Mouse (Mus musculus) heart, postnatal 0 days (tissue): ENCODE results near the gene Med9. TPM values are rescaled to one million over a fixed set of nuclear protein-coding genes. Genes with fewer than 3 reads are reported as not detected.

ENCODE experiments used
- ATAC-seq: fragments of 200-750 bp; cut with Nextera tagmentation; 2 replicates; pipeline ENCODE4 v1.8.0; 2017; ENCODE audit warnings: low read depth, moderate number of reproducible peaks, moderate library complexity; ENCODE audit not compliant: insufficient read depth
- DNase-seq: peaks from one replicate; pipeline ENCODE4 v3.0.0-alpha.2; 2016; ENCODE audit warnings: low spot score
- H3K27ac ChIP-seq: fragments of 300-500 bp; sonication (generic); 2 replicates; pipeline ENCODE4 v1.5.1; 2014; ENCODE audit warnings: low read depth, mild to moderate bottlenecking
- H3K27me3 ChIP-seq: fragments of 300-500 bp; sonication (generic); 2 replicates; pipeline ENCODE4 v1.6.1; 2014; ENCODE audit warnings: low read length, mixed read lengths; ENCODE audit not compliant: control insufficient read depth, insufficient read depth
- H3K36me3 ChIP-seq: fragments of 300-500 bp; sonication (generic); replicated peaks from 2 replicates; pipeline ENCODE4 v1.6.1; 2014; ENCODE audit warnings: low read length, mixed read lengths; ENCODE audit not compliant: control insufficient read depth, insufficient read depth
- H3K4me1 ChIP-seq: fragments of 300-500 bp; sonication (generic); 2 replicates; pipeline ENCODE4 v1.6.1; 2014; ENCODE audit warnings: antibody characterized with exemption; ENCODE audit not compliant: control insufficient read depth, insufficient read depth
- H3K4me2 ChIP-seq: fragments of 300-500 bp; sonication (generic); 2 replicates; pipeline ENCODE4 v1.6.1; 2014; ENCODE audit warnings: low read depth, mild to moderate bottlenecking, low read length, moderate library complexity
- H3K4me3 ChIP-seq: fragments of 300-500 bp; sonication (generic); 2 replicates; pipeline ENCODE4 v1.5.1; 2014; ENCODE audit warnings: low read depth, low read length
- H3K9ac ChIP-seq: fragments of 300-500 bp; sonication (generic); replicated peaks from 2 replicates; pipeline ENCODE4 v1.6.1; 2014; ENCODE audit warnings: low read depth, low read length, mixed read lengths
- H3K9me3 ChIP-seq: fragments of 300-500 bp; sonication (generic); replicated peaks from 2 replicates; pipeline ENCODE4 v1.6.1; 2016; ENCODE audit warnings: low read length; ENCODE audit not compliant: control insufficient read depth
- CTCF ChIP-seq: IDR thresholded peaks from 2 replicates; pipeline ENCODE4 v1.5.1; 2016; ENCODE audit warnings: antibody characterized with exemption, control low read depth, low read depth
- EP300 ChIP-seq: IDR thresholded peaks from 2 replicates; pipeline ENCODE4 v1.6.1; 2016; ENCODE audit warnings: antibody characterized with exemption, low read depth
- WGBS: fragments of 180-500 bp; shearing (Covaris S2); extraction: QIAGEN DNeasy Blood & Tissue Kit; methylation state at CpG from one replicate; pipeline ENCODE4 v1.1.7; 2014; 5-methylcytosine and 5-hydroxymethylcytosine counted together
- polyA plus RNA-seq: library from polyadenylated mRNA; unstranded; fragments of >200 nt; fragmentation: Nextera tagmentation; extraction: Ambion mirVana; gene quantifications from 2 replicates; pipeline ENCODE4 v1.2.1, GENCODE M21; 2015
- total RNA-seq: library from RNA; depleted of rRNA; stranded (reverse); fragments of >200 nt; gene quantifications from 2 replicates; pipeline ENCODE4 v1.2.3, GENCODE M21; 2014; ENCODE audit warnings: low replicate concordance

Gene Med9
- total and polyA plus RNA-seq, 2 experiments from 2014 or later: 33.0 to 40.8 TPM

DNA sequence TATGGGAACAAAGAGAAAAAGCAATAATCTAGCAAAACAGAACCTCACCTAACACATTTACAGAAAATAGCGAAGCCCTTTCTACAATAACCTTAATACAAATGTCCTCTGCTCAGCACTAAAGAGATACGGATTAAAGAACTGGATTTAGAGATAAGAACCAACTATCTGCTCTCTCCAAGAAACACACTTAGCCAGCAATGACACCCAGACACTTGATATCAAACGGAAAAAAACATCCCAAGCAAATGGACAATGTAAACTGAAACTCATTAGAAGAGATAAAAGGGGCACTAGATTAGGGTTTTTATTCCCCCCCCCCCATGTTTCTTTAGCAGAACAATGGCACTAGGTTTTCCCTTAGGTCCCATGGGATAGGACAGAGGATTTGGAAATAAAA is 28.6 kb upstream of the Med9 start:
- ATAC-seq: no peak
- Histone ChIP-seq H3K36me3 (no peaks in the 10 kb centered on the region), H3K27ac (no peak overlapping the region), H3K4me1 (peaks cover 10% of the 10 kb centered on the region; the same call in 1 of the 2 replicates), H3K4me2 (no peak overlapping the region), H3K9me3 (no peaks in the 10 kb centered on the region), H3K9ac (no peak overlapping the region), H3K4me3 (no peak overlapping the region), H3K27me3 (no peaks in the 10 kb centered on the region)
- no peak for TF ChIP-seq CTCF
- TF ChIP-seq EP300: no peak
- DNase-seq: no peak
- 35% methylated on average over 3 of the region's 3 CpGs for WGBS

DNA sequence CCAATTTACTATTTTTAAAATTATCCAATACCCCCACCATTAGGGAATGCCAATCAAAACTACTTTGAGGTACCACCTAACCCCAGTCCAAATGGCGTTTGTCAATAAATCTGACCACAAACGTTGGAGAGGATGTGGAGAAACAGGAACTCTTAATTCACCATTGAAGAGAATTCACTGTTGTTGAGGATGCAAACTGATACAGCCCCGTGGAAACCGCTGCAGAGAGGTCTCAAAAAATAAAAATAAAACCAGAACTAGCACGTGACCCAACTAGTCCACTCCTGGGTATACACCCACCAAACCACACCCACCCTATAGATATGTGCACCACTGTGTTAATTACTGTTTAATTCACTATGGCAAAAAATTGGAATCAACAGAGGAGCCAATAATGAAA is 27.7 kb upstream of the Med9 start:
- Histone ChIP-seq H3K27me3 (no peaks in the 10 kb centered on the region), H3K36me3 (no peaks in the 10 kb centered on the region), H3K27ac (no peak overlapping the region), H3K9ac (no peak overlapping the region), H3K4me1 (peaks cover 10% of the 10 kb centered on the region; the same call in 1 of the 2 replicates), H3K4me3 (no peak overlapping the region), H3K4me2 (no peak overlapping the region), H3K9me3 (no peaks in the 10 kb centered on the region)
- DNase-seq (no peak), ATAC-seq (no peak)
- 55% methylated on average over 5 of the region's 5 CpGs for WGBS
- no peak for TF ChIP-seq EP300
- no peak for TF ChIP-seq CTCF

DNA sequence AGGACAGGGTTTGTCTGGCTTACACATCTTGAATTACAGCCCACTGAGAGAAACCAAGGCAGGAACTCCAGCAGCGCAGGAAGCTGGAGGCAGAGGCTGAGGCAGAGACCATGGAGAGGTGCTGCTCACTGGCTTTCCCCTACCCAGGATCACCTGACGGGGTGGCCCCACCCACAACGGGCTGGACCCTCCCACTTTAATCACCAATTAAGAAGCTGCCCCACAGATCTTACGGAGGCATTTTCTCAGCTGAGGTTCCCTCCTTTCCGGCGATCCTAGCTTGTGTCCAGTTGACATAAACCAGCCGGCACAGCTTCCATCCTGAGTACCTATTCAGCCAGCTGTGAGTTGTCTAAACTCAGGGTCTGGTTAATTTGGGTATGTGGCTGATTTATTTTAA is 26.7 kb upstream of the Med9 start:
- H3K9ac ChIP-seq: no peak overlapping the region
- ATAC-seq: no peak
- no peaks in the 10 kb centered on the region for H3K9me3 ChIP-seq
- no peak for DNase-seq
- 36% methylated on average over 7 of the region's 7 CpGs for WGBS
- H3K36me3 ChIP-seq: no peaks in the 10 kb centered on the region
- no peak overlapping the region for H3K4me3 ChIP-seq
- peaks cover 10% of the 10 kb centered on the region; the same call in 1 of the 2 replicates for H3K4me1 ChIP-seq
- no peaks in the 10 kb centered on the region for H3K27me3 ChIP-seq
- no peak overlapping the region for H3K27ac ChIP-seq
- TF ChIP-seq EP300 (no peak), CTCF (no peak)
- H3K4me2 ChIP-seq: no peak overlapping the region

DNA sequence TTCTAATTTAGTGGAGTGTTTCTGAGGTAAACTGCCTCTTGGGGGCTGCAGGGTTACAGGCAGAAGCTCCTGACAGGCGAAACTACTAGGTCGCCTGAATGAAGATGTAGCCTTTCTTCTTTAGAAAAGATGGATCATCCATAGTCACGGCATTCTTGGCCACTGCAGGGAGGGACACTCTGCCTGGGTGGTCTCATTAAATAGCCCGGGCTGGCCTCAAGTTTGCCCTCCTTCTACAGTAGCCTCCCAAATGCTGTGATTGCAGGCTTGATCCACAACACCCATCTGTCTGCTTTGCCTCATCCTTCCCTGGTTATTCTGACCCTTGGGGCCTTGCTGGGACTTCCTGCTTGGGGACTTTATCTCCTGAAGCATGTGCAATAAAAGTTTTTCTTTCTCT is 18.0 kb upstream of the Med9 start:
- Histone ChIP-seq H3K4me3 (no peak overlapping the region), H3K4me2 (no peak overlapping the region), H3K9me3 (no peaks in the 10 kb centered on the region), H3K27me3 (no peaks in the 10 kb centered on the region), H3K27ac (no peak overlapping the region), H3K9ac (no peak overlapping the region), H3K4me1 (peaks cover 11% of the 10 kb centered on the region; the same call in 1 of the 2 replicates), H3K36me3 (no peaks in the 10 kb centered on the region)
- no peak for DNase-seq
- no peak for ATAC-seq
- WGBS: 60% methylated on average over 4 of the region's 4 CpGs
- TF ChIP-seq CTCF (no peak), EP300 (no peak)

DNA sequence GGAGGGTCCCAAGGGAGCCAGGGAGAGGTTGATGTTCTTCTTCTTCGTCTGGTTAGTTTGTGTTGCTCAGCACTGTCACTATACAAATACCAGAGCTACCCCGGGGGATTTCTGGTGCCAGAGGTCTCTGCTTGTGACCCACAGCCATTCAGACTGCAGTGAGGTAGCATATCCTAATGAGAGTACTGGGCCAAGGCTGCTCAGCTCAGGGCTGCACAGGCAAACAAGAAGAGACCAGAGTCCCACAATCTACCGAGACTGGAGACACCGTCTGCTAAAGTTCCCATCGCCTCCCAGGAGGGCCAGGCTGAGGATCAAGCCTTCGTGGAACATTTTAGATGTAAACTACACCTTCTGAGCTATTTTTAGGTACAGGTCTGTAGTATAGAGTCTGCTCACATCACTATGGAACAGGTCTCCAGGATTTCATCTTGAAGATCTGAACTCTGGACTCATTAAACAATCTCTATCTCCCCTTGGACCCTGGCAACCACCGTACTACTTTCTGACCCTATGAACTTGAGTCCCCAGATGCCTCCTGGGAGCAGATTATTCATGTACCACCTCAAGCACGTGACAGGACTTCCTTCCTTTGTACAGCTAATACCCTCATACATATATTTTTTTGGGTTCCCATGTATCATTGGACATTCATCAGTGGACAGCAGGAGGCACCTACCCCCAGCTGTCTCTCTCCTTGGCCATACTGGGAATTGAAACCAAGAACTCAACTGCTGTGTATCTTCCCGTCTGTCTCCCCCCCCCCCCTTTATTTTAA is 15.3 kb upstream of the Med9 start:
- Histone ChIP-seq H3K27me3 (no peaks in the 10 kb centered on the region), H3K36me3 (no peaks in the 10 kb centered on the region), H3K9ac (no peak overlapping the region), H3K4me3 (no peak overlapping the region), H3K9me3 (no peaks in the 10 kb centered on the region), H3K4me2 (no peak overlapping the region), H3K27ac (no peak overlapping the region), H3K4me1 (peaks cover 11% of the 10 kb centered on the region; the same call in 1 of the 2 replicates)
- ATAC-seq (no peak), DNase-seq (no peak)
- 53% methylated on average over 9 of the region's 9 CpGs for WGBS
- TF ChIP-seq CTCF: no peak

DNA sequence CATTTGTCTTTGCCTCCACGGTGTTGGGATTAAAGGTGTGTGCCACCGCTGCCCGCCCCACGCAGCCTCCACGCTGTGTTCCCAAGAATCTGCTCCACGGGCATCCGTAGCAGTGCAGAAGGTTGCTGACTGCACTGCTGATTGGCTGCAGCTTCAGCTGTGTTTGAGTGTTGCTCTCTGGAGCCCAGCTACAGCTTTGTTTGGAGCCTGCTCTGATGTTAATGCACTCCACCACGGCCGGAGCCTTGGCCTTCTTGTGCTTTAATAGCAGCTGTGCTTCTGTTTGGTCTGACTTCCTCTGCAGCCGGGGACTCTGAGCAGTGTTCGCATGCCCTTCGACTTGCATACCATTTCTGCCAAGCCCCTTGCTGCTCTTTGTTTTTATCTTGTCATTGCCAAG is 14.1 kb upstream of the Med9 start:
- Histone ChIP-seq H3K9me3 (no peaks in the 10 kb centered on the region), H3K36me3 (no peaks in the 10 kb centered on the region), H3K27me3 (no peaks in the 10 kb centered on the region), H3K4me2 (no peak overlapping the region), H3K27ac (no peak overlapping the region), H3K9ac (no peak overlapping the region), H3K4me1 (peaks cover 11% of the 10 kb centered on the region; the same call in 1 of the 2 replicates), H3K4me3 (no peak overlapping the region)
- DNase-seq (no peak), ATAC-seq (peak; percentile 55; the same call in 1 of the 2 replicates)
- TF ChIP-seq CTCF: no peak
- TF ChIP-seq EP300: no peak
- whole genome bisulfite sequencing: 39% methylated on average over 12 of the region's 12 CpGs
